Mouse (Mus musculus): ENCODE measurements around the gene Ret.

Gene Ret

GRCm38 (mm10) chr6:118197440-118197975, at the start of gene Ret:
Ret (minus strand) TSS chr6:118197718.
- no peak for DNase-seq

GRCm38 (mm10) chr6:118247161-118247560, 49.6 kb upstream of the Ret start:
- DNase-seq: no peak

GRCm38 (mm10) chr6:118244106-118244505, 46.6 kb upstream of the Ret start:
- no peak for DNase-seq

GRCm38 (mm10) chr6:118242941-118243340, 45.4 kb upstream of the Ret start:
- no peak for DNase-seq

- no peak for DNase-seq
Measured at GRCm38 (mm10) chr6:118226072-118226471, 28.6 kb upstream of the Ret start.

- no peak for DNase-seq
Measured at GRCm38 (mm10) chr6:118222471-118222870, 25.0 kb upstream of the Ret start.

- no peak for DNase-seq
Measured at GRCm38 (mm10) chr6:118215676-118216075, 18.2 kb upstream of the Ret start.

- no peak for DNase-seq
Measured at GRCm38 (mm10) chr6:118208326-118208725, 10.8 kb upstream of the Ret start.

- DNase-seq: no peak
Measured at GRCm38 (mm10) chr6:118206386-118206785, 8.9 kb upstream of the Ret start.

- DNase-seq: no peak
Measured at GRCm38 (mm10) chr6:118205176-118205890, 7.8 kb upstream of the Ret start.

GRCm38 (mm10) chr6:118204112-118204511, 6.6 kb upstream of the Ret start:
- no peak for DNase-seq

- DNase-seq: no peak
Measured at GRCm38 (mm10) chr6:118196751-118197439, 623 bp downstream of the Ret start.

GRCm38 (mm10) chr6:118195108-118195507, 2.4 kb downstream of the Ret start:
- no peak for DNase-seq

GRCm38 (mm10) chr6:118192882-118193281, 4.6 kb downstream of the Ret start:
- DNase-seq: no peak

- DNase-seq: no peak
Measured at GRCm38 (mm10) chr6:118192199-118192598, 5.3 kb downstream of the Ret start.

- DNase-seq: no peak
Measured at GRCm38 (mm10) chr6:118189764-118190163, 7.8 kb downstream of the Ret start.

- no peak for DNase-seq
Measured at GRCm38 (mm10) chr6:118188599-118188998, 8.9 kb downstream of the Ret start.

- no peak for DNase-seq
Measured at GRCm38 (mm10) chr6:118187285-118187641, 10.3 kb downstream of the Ret start.

GRCm38 (mm10) chr6:118186620-118187284, 10.8 kb downstream of the Ret start:
- no peak for DNase-seq

- no peak for DNase-seq
Measured at GRCm38 (mm10) chr6:118184126-118184525, 13.4 kb downstream of the Ret start.

- DNase-seq: no peak
Measured at GRCm38 (mm10) chr6:118180085-118180423, 17.5 kb downstream of the Ret start.

- DNase-seq: peak; percentile 21 to 48
Measured at GRCm38 (mm10) chr6:118179316-118180084, 18.0 kb downstream of the Ret start.

GRCm38 (mm10) chr6:118173975-118174328, 23.6 kb downstream of the Ret start:
- DNase-seq: no peak
